Mouse (Mus musculus) hindbrain, embryonic 15.5 days (tissue): ENCODE measurements around the gene D17H6S53E. TPM values are rescaled to one million over a fixed set of nuclear protein-coding genes. Genes with fewer than 3 reads are reported as not detected.
A peak's percentile ranks its signal among the peaks of the same experiment; 100 is the strongest.
"Not testable (repeated sequence)": the region's sequence is repeated elsewhere in the genome, so short reads cannot be mapped to it uniquely, and the experiment has no call there.

Experiments used
- ATAC-seq: fragments of 200-750 bp; cut with Nextera tagmentation; 2 replicates; pipeline ENCODE4 v1.8.0; 2017; ENCODE audit warnings: low read depth, moderate number of reproducible peaks, moderate TSS enrichment; ENCODE audit not compliant: low FRiP score
- H3K27ac ChIP-seq: fragments of 300-500 bp; sonication (generic); replicated peaks from 2 replicates; pipeline ENCODE4 v1.5.1; 2015; ENCODE audit warnings: mild to moderate bottlenecking, inconsistent platforms
- H3K27me3 ChIP-seq: fragments of 300-500 bp; sonication (generic); 2 replicates; pipeline ENCODE4 v1.6.1; 2015; ENCODE audit warnings: control low read depth, inconsistent platforms
- H3K36me3 ChIP-seq: fragments of 300-500 bp; sonication (generic); 2 replicates; pipeline ENCODE4 v1.6.1; 2015; ENCODE audit warnings: control low read depth, inconsistent platforms
- H3K4me1 ChIP-seq: fragments of 300-500 bp; sonication (generic); replicated peaks from 2 replicates; pipeline ENCODE4 v1.6.1; 2015; ENCODE audit warnings: control low read depth, inconsistent platforms
- H3K4me2 ChIP-seq: fragments of 300-500 bp; sonication (generic); 2 replicates; pipeline ENCODE4 v1.6.1; 2015; ENCODE audit warnings: moderate library complexity, mild to moderate bottlenecking, inconsistent platforms
- H3K4me3 ChIP-seq: fragments of 300-500 bp; sonication (generic); 2 replicates; pipeline ENCODE4 v1.5.1; 2015; ENCODE audit warnings: mild to moderate bottlenecking, inconsistent platforms
- H3K9ac ChIP-seq: fragments of 300-500 bp; sonication (generic); 2 replicates; pipeline ENCODE4 v1.6.1; 2015; ENCODE audit warnings: inconsistent platforms
- H3K9me3 ChIP-seq: fragments of 300-500 bp; sonication (generic); 2 replicates; pipeline ENCODE4 v1.6.1; 2016; ENCODE audit warnings: control low read depth, inconsistent platforms
- WGBS: fragments of 180-500 bp; shearing (Covaris S2); methylation state at CpG from one replicate; pipeline ENCODE4 v1.1.7; 2015; 5-methylcytosine and 5-hydroxymethylcytosine counted together
- polyA plus RNA-seq: library from polyadenylated mRNA; unstranded; fragments of >200 nt; fragmentation: Nextera tagmentation; extraction: Ambion mirVana; gene quantifications from 2 replicates; pipeline ENCODE4 v1.2.1, GENCODE M21; 2015

D17H6S53E gene
- polyA plus RNA-seq, 1 experiment from 2014 or later = 10.8 TPM

GRCm38 (mm10) chr17:35104079-35104478 is 22.1 kb upstream of the D17H6S53E start:
- no peaks in the 10 kb centered on the region for H3K9me3 ChIP-seq
- H3K4me3 ChIP-seq = no peak overlapping the region
- H3K4me2 ChIP-seq = no peak overlapping the region
- H3K36me3 ChIP-seq = peaks cover 36% of the 10 kb centered on the region
- no peaks in the 10 kb centered on the region for H3K27me3 ChIP-seq
- H3K27ac ChIP-seq = no peak overlapping the region
- ATAC-seq = no peak
- H3K9ac ChIP-seq = no peak overlapping the region
- 94% methylated on average over 7 of the region's 7 CpGs for WGBS
- peaks cover 7% of the 10 kb centered on the region; the same call in 1 of the 2 replicates for H3K4me1 ChIP-seq

- Histone ChIP-seq H3K4me2 (no peak overlapping the region), H3K27ac (no peak overlapping the region), H3K9me3 (no peaks in the 10 kb centered on the region), H3K9ac (no peak overlapping the region), H3K4me3 (no peak overlapping the region), H3K4me1 (peaks cover 7% of the 10 kb centered on the region; the same call in 1 of the 2 replicates), H3K36me3 (peaks cover 31% of the 10 kb centered on the region), H3K27me3 (no peaks in the 10 kb centered on the region)
- no peak for ATAC-seq
- whole genome bisulfite sequencing = 78% methylated on average over 6 of the region's 6 CpGs
These were observed 21.4 kb upstream of the D17H6S53E start for GRCm38 (mm10) chr17:35104754-35105153.

DNA sequence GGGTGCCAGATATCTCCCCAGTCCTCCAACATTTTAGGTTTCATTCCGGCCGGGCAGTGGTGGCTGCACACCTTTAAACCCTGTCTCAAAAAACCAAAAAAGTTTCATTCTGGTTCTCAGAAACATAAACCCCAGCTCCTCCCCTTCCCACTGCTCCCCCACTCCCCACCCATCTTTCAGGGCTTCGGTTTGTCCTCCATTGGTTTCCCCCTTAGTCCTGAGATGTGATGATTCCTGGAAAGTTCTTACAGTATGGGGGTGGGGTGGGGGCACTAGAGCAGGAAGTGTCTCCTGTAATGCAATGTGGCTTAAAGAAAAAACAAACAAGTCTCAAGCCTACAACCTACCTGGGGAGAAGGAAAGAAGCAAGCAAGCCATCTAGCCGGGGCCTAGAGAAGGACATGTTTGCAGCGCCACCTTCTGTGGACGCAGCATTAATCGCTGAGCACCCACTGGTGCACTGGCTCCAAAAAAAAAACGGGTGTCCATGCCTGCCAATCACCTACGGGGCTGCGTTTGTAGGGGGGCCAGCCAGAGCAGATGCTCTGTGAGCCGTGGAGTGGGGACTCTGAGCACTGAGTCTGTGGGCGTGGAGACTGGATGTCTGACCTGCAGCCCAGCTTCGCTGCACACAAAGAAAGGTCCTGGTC is 20.3 kb upstream of the D17H6S53E start:
- no peak overlapping the region for H3K27ac ChIP-seq
- H3K36me3 ChIP-seq = peaks cover 20% of the 10 kb centered on the region
- H3K4me1 ChIP-seq = peaks cover 7% of the 10 kb centered on the region; the same call in 1 of the 2 replicates
- 0 out of 2 replicates have a peak overlapping the region, but pooled peaks have one; percentile 25 for H3K9ac ChIP-seq
- WGBS = 22% methylated on average over 13 of the region's 13 CpGs
- peak overlapping the region; percentile 42 for H3K4me2 ChIP-seq
- H3K27me3 ChIP-seq = no peaks in the 10 kb centered on the region
- 0 out of 2 replicates have a peak, but pooled peaks have one; percentile 14 for ATAC-seq
- H3K9me3 ChIP-seq = no peaks in the 10 kb centered on the region
- 0 out of 2 replicates have a peak overlapping the region, but pooled peaks have one; percentile 7 for H3K4me3 ChIP-seq

GRCm38 (mm10) chr17:35106522-35106921 is 19.7 kb upstream of the D17H6S53E start:
- 70% methylated on average over 3 of the region's 3 CpGs for WGBS
- Histone ChIP-seq H3K36me3 (peaks cover 13% of the 10 kb centered on the region), H3K4me1 (peaks cover 7% of the 10 kb centered on the region; the same call in 1 of the 2 replicates), H3K4me3 (no peak overlapping the region), H3K27ac (no peak overlapping the region), H3K9ac (no peak overlapping the region), H3K9me3 (no peaks in the 10 kb centered on the region), H3K27me3 (no peaks in the 10 kb centered on the region), H3K4me2 (no peak overlapping the region)
- ATAC-seq = 0 out of 2 replicates have a peak, but pooled peaks have one; percentile 7

GRCm38 (mm10) chr17:35108097-35108496 is 18.1 kb upstream of the D17H6S53E start, which contains the start of gene Ly6g5c:
Ly6g5c (plus strand) TSS chr17:35108279.
- Histone ChIP-seq H3K27me3 (no peaks in the 10 kb centered on the region), H3K9me3 (no peaks in the 10 kb centered on the region), H3K27ac (no peak within 1 kb of the TSS), H3K4me2 (no peak within 1 kb of the TSS), H3K4me3 (no peak within 1 kb of the TSS), H3K4me1 (peaks cover 7% of the 10 kb centered on the region; the same call in 1 of the 2 replicates), H3K9ac (no peak within 1 kb of the TSS), H3K36me3 (no peaks in the 10 kb centered on the region)
- 74% methylated on average over 6 of the region's 6 CpGs for WGBS
- ATAC-seq = no peak

DNA sequence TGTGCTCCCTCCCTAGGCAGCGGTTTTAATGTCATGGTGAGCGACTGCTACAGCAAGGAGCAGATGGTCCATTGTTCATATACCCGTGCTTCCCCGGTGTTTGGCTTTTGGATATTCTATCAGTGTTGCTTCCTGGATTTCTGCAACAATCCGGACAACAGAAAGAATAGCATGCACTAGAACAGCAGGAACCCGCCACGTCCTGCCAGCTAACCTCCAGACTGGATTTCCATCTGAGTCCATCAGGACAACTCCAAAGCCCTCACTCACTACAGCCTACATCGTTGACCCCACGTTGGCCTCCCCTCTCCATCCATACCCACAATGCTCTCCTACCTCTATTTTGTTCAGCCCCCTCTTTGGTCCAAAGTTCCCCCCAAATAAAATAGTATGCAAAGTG is 14.4 kb upstream of the D17H6S53E start:
- no peak for ATAC-seq
- no peaks in the 10 kb centered on the region for H3K9me3 ChIP-seq
- no peak overlapping the region for H3K27ac ChIP-seq
- no peak overlapping the region for H3K4me3 ChIP-seq
- WGBS = 60% methylated on average over 9 of the region's 9 CpGs
- no peaks in the 10 kb centered on the region for H3K4me1 ChIP-seq
- H3K27me3 ChIP-seq = no peaks in the 10 kb centered on the region
- H3K4me2 ChIP-seq = no peak overlapping the region
- H3K36me3 ChIP-seq = peaks cover 25% of the 10 kb centered on the region
- H3K9ac ChIP-seq = no peak overlapping the region

DNA sequence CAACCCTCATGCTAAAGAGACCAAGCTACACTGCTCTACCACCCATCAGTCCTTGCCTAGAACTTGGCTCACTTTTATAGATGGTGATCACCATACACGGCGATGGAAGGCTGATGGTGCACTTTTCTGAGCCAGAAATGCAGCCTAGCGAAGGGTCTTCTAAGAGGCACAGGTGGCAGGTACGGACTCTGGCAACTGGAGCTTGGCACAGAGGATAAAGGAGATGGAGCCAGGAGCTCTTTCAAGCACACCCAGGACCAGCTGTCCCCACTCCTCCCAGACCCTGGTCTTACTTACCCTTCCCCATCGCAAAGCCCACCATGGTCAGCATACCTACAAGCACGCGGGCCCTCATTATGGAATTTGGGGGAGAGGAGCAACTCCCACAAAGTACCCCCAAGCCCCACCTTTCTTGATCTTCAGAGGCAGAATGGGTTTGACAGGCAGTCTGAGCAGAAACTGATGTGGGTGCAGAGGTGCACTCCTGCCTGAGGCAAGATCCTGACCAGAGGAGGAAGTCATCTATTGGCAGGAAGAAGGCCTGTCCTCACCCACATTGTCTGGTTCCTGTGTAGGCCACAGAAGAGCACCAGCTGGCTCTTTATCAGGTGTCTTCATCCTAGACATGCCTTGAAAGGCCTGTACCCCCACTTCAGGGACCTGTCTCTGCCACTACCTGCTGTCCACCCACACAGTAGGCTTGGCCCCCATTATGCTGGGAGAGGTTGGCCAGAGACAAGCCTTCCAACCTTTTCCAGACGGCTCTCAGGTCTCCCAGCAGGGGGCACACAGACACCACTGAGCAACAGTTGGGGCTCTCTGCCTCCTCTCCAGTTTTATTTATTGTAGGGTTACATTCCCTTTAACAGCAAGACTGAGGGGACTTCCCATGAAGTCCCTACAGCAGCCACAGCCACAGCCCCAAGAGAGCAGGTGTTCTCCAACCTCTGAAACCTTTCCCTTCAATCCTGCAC is 10.8 kb upstream of the D17H6S53E start, which contains the start of gene Ly6g5b:
Gene Ly6g5b (minus strand): TSS at position 383 of the 974 bp plus-strand sequence.
- peaks cover 9% of the 10 kb centered on the region for H3K4me1 ChIP-seq
- no peak within 1 kb of the TSS for H3K4me3 ChIP-seq
- peaks cover 47% of the 10 kb centered on the region for H3K36me3 ChIP-seq
- H3K9ac ChIP-seq = no peak within 1 kb of the TSS
- 87% methylated on average over 8 of the region's 8 CpGs for WGBS
- no peak within 1 kb of the TSS for H3K27ac ChIP-seq
- H3K9me3 ChIP-seq = no peaks in the 10 kb centered on the region
- no peak for ATAC-seq
- H3K27me3 ChIP-seq = no peaks in the 10 kb centered on the region
- H3K4me2 ChIP-seq = no peak within 1 kb of the TSS

- WGBS = under 1% methylated on average over 33 of the region's 33 CpGs
- Histone ChIP-seq H3K9ac (peak overlapping the region; percentile 93), H3K27me3 (no peaks in the 10 kb centered on the region), H3K27ac (peak overlapping the region; percentile 83), H3K4me1 (peaks cover 32% of the 10 kb centered on the region), H3K9me3 (no peaks in the 10 kb centered on the region), H3K4me2 (peak overlapping the region; percentile 81), H3K4me3 (peak overlapping the region; percentile 99), H3K36me3 (peaks cover 41% of the 10 kb centered on the region)
- ATAC-seq = no peak
These were observed 5.4 kb upstream of the D17H6S53E start for GRCm38 (mm10) chr17:35120745-35121142.

DNA sequence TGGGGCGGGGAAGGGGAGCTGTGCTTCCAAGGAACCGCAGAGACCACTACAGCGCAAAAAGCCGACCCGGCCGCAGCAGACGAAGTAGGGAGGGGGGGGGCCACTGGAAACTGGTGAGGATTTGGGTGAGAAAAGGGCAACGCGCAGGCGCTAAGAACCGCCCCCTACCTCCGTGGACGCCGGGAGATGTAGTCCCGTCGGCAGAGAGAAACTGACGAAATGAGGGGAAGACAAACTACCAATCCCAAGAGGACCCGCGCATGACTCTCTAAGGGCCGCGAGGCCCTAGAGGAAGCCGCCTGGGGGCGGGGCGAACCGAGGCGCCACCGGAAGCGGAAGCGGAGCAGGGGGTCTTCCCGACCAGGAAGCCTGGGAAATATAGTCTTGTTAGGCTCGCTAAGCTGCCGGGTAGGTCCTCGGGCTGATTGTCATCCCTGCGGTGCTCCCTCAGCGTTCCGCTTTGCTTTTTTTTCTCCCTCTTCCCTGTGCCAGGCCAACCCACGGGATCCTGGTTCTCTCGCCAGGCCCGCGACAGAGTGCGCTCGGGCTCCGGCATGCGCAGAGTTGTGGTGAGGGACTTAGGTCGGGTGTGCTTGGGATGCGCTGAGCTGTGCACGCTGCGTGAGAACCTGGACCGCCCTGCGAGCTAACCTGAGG is 4.9 kb upstream of the D17H6S53E start, which contains the start of gene Gpank1:
Gene Gpank1 (plus strand): TSS at position 313 of the 657 bp plus-strand sequence.
- Histone ChIP-seq H3K36me3 (peaks cover 36% of the 10 kb centered on the region), H3K4me2 (peak within 1 kb of the TSS; percentile 81), H3K27me3 (no peaks in the 10 kb centered on the region), H3K27ac (peak within 1 kb of the TSS; percentile 91), H3K4me1 (peaks cover 35% of the 10 kb centered on the region), H3K9me3 (no peaks in the 10 kb centered on the region), H3K4me3 (peak within 1 kb of the TSS; percentile 99), H3K9ac (peak within 1 kb of the TSS; percentile 93)
- under 1% methylated on average over 50 of the region's 50 CpGs for WGBS
- ATAC-seq = peak; percentile 95

DNA sequence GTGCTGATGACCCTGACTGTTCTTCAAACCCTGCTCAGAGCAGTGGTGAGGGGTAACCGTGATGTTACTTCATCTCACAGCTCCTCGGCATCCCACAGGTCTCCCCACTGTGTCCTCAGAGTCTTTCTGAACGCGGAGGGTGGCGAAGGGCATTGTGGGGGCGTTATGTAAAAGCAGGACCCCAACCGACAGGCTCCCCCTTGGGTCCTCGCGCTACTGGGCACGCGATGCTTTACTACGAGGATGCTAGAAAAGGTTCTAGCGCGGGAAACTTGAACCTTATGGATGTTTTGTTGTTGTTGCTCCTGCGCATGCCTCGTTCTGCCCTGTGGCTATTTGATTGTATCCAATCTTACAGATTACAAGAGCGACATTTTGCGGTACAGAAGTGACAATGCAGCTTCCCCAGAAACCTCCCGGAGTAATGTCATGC is 4.3 kb upstream of the D17H6S53E start, which contains the start of gene Csnk2b:
Gene Csnk2b (minus strand): TSS at position 183 of the 433 bp plus-strand sequence.
- peak within 1 kb of the TSS; percentile 99 for H3K4me3 ChIP-seq
- peak within 1 kb of the TSS; percentile 91 for H3K27ac ChIP-seq
- ATAC-seq = no peak
- peaks cover 32% of the 10 kb centered on the region for H3K36me3 ChIP-seq
- WGBS = under 1% methylated on average over 19 of the region's 19 CpGs
- no peaks in the 10 kb centered on the region for H3K27me3 ChIP-seq
- no peaks in the 10 kb centered on the region for H3K9me3 ChIP-seq
- H3K4me1 ChIP-seq = peaks cover 41% of the 10 kb centered on the region
- H3K4me2 ChIP-seq = peak within 1 kb of the TSS; percentile 81
- H3K9ac ChIP-seq = peak within 1 kb of the TSS; percentile 93

DNA sequence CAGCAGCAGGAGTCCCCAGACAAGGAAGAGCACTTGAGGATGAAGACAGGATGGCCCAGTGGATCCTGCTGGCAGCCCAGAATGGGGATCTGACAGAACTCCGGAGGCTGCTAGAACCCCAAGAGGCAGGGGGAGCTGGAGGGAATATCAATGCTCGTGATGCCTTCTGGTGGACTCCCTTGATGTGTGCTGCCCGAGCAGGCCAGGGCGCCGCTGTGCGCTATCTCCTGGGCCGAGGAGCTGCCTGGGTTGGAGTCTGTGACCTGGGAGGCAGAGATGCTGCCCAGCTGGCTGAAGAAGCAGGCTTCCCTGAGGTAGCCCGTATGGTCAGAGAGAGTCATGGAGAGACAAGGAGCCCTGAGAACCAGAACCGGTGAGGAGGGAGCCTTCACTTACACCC is 2.9 kb upstream of the D17H6S53E start:
- peaks cover 52% of the 10 kb centered on the region for H3K4me1 ChIP-seq
- peaks cover 22% of the 10 kb centered on the region for H3K36me3 ChIP-seq
- H3K27me3 ChIP-seq, H3K4me2 ChIP-seq, H3K4me3 ChIP-seq, ATAC-seq, H3K27ac ChIP-seq, H3K9ac ChIP-seq, H3K9me3 ChIP-seq: not testable (repeated sequence)
- 93% methylated on average over 9 of the region's 9 CpGs for WGBS
